Mouse (Mus musculus) hindbrain, embryonic 16.5 days (tissue): ENCODE data around the gene Fdxacb1. TPM values are rescaled to one million over a fixed set of nuclear protein-coding genes. Genes with fewer than 3 reads are reported as not detected.

ENCODE experiments used
- ATAC-seq: fragments of 200-750 bp; cut with Nextera tagmentation; 2 replicates; pipeline ENCODE4 v1.8.0; 2017; ENCODE audit warnings: moderate TSS enrichment, moderate library complexity
- H3K27ac ChIP-seq: fragments of 300-500 bp; sonication (generic); 2 replicates; pipeline ENCODE4 v1.5.1; 2014; ENCODE audit warnings: low read depth, mild to moderate bottlenecking, control low read depth, low read length, moderate library complexity
- H3K27me3 ChIP-seq: fragments of 300-500 bp; sonication (generic); replicated peaks from 2 replicates; pipeline ENCODE4 v1.6.1; 2014; ENCODE audit warnings: low read length; ENCODE audit not compliant: control insufficient read depth, insufficient read depth
- H3K36me3 ChIP-seq: fragments of 300-500 bp; sonication (generic); 2 replicates; pipeline ENCODE4 v1.6.1; 2014; ENCODE audit warnings: mild to moderate bottlenecking, low read length, moderate library complexity, mixed read lengths; ENCODE audit not compliant: control insufficient read depth, insufficient read depth
- H3K4me1 ChIP-seq: fragments of 300-500 bp; sonication (generic); 2 replicates; pipeline ENCODE4 v1.6.1; 2014; ENCODE audit warnings: low read depth, low read length; ENCODE audit not compliant: control insufficient read depth, insufficient read depth
- H3K4me2 ChIP-seq: fragments of 300-500 bp; sonication (generic); 2 replicates; pipeline ENCODE4 v1.6.1; 2014; ENCODE audit warnings: mild to moderate bottlenecking, low read length, control low read depth, moderate library complexity
- H3K4me3 ChIP-seq: fragments of 300-500 bp; sonication (generic); 2 replicates; pipeline ENCODE4 v1.5.1; 2014; ENCODE audit warnings: mild to moderate bottlenecking, low read length, control low read depth, moderate library complexity
- H3K9ac ChIP-seq: fragments of 300-500 bp; sonication (generic); 2 replicates; pipeline ENCODE4 v1.6.1; 2014; ENCODE audit warnings: low read depth, mild to moderate bottlenecking, control low read depth, low read length, moderate library complexity
- H3K9me3 ChIP-seq: fragments of 300-500 bp; sonication (generic); 2 replicates; pipeline ENCODE4 v1.6.1; 2014; ENCODE audit warnings: mild to moderate bottlenecking, low read length, moderate library complexity; ENCODE audit not compliant: control insufficient read depth
- WGBS: fragments of 180-500 bp; shearing (Covaris S2); extraction: QIAGEN DNeasy Blood & Tissue Kit; methylation state at CpG from one replicate; pipeline ENCODE4 v1.1.7; 2014; 5-methylcytosine and 5-hydroxymethylcytosine counted together
- polyA plus RNA-seq: library from polyadenylated mRNA; unstranded; fragments of >200 nt; fragmentation: Nextera tagmentation; extraction: Ambion mirVana; gene quantifications from 2 replicates; pipeline ENCODE4 v1.2.1, GENCODE M21; 2015

Fdxacb1 gene
- polyA plus RNA-seq, 1 experiment from 2014 or later = 11.1 TPM

DNA sequence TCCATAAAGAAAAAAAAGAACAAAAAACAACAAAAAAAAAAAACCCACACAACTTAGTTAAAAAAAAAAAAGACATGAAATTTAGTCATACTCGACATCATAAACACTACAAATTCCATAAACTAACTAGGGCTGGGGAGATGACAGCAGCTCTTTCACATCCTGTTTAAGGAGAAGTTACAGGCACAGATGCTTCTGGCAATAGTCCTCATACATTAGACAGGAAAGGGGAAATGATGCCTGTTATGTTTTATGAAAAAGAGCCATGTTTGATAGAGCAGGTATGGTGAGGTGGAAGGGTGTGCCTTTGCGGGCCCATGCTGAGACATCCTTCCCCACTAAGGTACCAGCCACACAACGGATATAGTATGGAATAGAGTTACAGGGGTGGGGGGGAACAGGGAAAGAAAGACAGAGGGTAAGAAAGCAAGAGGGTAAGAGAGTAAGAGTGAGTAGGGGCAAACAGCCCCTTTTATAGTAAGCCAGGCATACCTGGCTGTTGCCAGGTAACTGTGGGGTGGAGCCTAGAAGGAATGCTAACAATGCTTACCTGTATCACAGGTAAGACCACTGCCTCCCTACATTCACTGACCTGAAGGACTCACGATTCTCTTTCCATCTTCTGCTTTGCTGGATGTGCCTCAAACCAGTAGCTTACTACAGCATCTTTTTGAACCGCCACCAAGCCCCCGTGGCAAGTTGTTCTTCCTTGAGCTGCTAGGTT lies 6.4 kb upstream of the Fdxacb1 start:
- Histone ChIP-seq H3K9ac (no peak overlapping the region), H3K4me2 (no peak overlapping the region), H3K9me3 (no peaks in the 10 kb centered on the region), H3K27ac (no peak overlapping the region), H3K27me3 (no peaks in the 10 kb centered on the region), H3K4me3 (no peak overlapping the region), H3K4me1 (no peaks in the 10 kb centered on the region; the same call in 1 of the 2 replicates), H3K36me3 (no peaks in the 10 kb centered on the region)
- ATAC-seq = no peak
- WGBS = 64% methylated on average over 6 of the region's 6 CpGs

DNA sequence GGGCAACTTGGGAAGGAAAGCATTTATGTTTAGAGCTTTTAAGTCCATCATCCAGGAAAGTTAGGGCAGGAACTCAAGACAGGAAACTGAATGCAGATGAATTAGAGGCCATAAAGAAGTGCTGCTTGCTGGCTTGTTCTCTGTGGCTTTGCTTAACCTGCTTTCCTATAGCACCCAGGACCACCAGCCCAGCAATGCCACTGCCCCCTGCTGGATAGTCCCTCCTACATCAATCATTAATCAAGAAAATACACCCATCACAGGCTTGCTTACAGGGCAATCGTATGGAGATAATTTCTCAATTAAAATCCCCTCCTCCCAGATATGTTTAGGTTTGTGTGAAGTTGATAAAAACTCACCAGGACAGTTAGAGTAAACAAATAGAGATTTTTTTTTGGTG lies 4.7 kb upstream of the Fdxacb1 start:
- no peak for ATAC-seq
- Histone ChIP-seq H3K27me3 (no peaks in the 10 kb centered on the region), H3K4me2 (no peak overlapping the region), H3K27ac (no peak overlapping the region), H3K4me1 (peaks cover 4% of the 10 kb centered on the region), H3K9ac (no peak overlapping the region), H3K36me3 (no peaks in the 10 kb centered on the region), H3K9me3 (no peaks in the 10 kb centered on the region), H3K4me3 (no peak overlapping the region)
- WGBS = 57% methylated on average over 1 of the region's 1 CpGs

DNA sequence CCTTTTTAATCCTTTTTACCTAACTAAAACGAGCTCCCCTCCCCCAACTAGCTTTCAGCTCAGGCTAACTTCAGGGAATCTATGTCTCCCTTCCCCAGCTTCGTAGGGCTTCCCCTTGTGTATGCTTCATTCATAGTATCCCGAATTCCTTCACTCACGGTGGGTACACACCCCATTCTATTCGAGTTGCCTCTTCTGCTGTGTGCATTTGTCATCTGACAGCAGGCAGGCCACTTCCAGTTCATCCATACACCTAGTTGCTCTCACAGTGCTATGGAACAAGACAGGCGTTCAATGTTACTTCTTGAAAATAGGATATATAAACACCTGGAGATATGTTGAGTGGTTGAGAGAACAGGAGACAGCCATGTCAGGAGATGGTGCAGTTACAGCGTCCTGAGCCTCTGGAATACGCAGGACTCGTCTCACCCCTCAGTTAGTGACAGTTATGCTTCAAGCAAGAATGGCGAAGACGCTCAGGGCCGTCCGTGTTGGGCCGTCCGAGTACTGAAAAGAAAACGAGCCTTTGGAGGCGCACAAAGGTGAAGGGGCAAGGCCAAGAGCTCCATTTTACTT lies 417 bp upstream of the Fdxacb1 start:
- peak; percentile 63 for ATAC-seq
- peaks cover 7% of the 10 kb centered on the region for H3K4me1 ChIP-seq
- WGBS = 6% methylated on average over 17 of the region's 17 CpGs
- H3K27me3 ChIP-seq = no peaks in the 10 kb centered on the region
- H3K9me3 ChIP-seq = no peaks in the 10 kb centered on the region
- H3K9ac ChIP-seq = peak overlapping the region; percentile 75
- peak overlapping the region; percentile 88 for H3K4me2 ChIP-seq
- no peaks in the 10 kb centered on the region for H3K36me3 ChIP-seq
- H3K27ac ChIP-seq = peak overlapping the region; percentile 89
- peak overlapping the region; percentile 72 for H3K4me3 ChIP-seq

DNA sequence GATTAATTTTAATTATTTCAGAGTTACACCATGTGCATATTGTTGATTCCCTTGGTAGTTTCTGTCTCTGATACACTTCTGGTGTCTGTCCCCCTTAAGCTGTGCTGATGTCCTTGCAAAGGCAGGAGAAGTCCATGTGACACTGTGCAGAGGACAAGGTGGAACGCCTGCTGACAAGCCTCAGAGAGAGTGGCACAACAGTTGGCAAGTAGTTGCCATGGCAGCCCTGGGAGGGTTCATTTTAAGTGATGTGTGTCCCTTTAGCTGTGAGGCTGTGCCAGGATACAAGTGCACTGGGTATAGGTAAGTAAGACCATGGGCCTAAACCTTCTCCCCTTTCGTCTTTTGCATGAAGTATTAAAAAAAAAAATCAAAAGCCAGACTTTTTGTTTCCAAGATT lies 2.0 kb downstream of the Fdxacb1 start:
- peaks cover 15% of the 10 kb centered on the region for H3K4me1 ChIP-seq
- 69% methylated on average over 2 of the region's 2 CpGs for WGBS
- H3K27me3 ChIP-seq = no peaks in the 10 kb centered on the region
- H3K36me3 ChIP-seq = no peaks in the 10 kb centered on the region
- H3K9ac ChIP-seq = no peak overlapping the region
- H3K9me3 ChIP-seq = no peaks in the 10 kb centered on the region
- no peak overlapping the region for H3K4me2 ChIP-seq
- no peak overlapping the region for H3K27ac ChIP-seq
- no peak overlapping the region for H3K4me3 ChIP-seq
- ATAC-seq = no peak

DNA sequence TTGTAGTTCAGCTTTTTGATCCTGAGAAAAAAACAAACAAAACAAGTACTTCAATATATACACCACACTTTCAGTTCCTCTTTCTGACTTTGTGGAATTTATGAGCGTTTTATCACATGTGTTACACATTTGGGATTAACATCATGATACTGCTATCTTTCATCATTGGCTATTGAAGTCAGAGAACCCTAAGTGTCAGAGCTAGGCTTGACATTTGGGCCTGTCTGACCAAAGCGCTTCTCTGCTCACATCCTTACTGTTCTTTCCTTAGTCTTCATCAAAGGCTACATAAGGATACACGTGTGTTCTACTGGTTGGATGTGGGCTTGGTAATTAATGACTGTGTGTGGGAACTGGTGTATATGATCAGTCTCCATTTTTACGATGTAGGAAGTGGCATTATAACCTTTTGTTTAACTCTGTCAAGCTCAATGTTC lies 6.0 kb downstream of the Fdxacb1 start:
- peak overlapping the region; percentile 95 for H3K4me3 ChIP-seq
- H3K4me2 ChIP-seq = peak overlapping the region; percentile 86
- peaks cover 16% of the 10 kb centered on the region for H3K4me1 ChIP-seq
- H3K36me3 ChIP-seq = no peaks in the 10 kb centered on the region
- no peak overlapping the region; the same call in 1 of the 2 replicates for H3K27ac ChIP-seq
- H3K9me3 ChIP-seq = no peaks in the 10 kb centered on the region
- H3K9ac ChIP-seq = peak overlapping the region; percentile 53
- WGBS = 77% methylated on average over 4 of the region's 4 CpGs
- ATAC-seq = no peak
- no peaks in the 10 kb centered on the region for H3K27me3 ChIP-seq

DNA sequence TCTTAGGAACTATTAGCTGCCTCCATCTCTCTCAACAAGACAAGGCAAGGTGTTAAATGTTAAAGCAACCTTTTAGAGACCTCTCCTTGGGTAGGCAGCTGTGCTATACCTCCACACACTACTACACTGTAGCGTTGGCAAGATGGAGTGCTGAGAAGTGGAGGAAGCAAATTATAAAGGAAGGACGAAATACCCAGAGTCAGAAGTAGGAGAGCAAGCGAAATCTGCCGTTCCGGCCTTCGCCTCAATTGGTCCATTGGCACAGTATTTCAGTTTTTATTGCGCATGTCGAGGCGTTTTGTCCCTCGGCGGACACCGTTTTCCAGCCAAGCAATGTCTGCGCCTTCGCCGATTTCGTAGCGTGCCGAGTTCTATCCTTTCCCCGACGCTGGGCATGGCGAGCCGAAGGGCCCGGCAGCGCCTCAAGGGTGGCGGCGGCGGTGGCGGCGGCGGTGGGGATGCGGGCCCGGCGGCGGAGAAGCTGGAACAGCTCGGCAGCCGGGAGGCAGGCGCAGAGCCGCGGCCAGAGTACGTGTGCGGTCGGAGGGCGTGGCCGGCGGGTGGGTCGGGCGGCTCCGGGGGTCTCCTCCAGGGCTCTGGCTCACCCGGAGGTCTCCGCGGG lies 7.1 kb downstream of the Fdxacb1 start, which contains the start of the genes Alg9 and 1110032A03Rik:
Gene Alg9, plus strand, starts transcription at position 29 of the 622 bp plus-strand sequence.
Gene 1110032A03Rik, minus strand, starts transcription at position 530 of the 622 bp plus-strand sequence.
- no peaks in the 10 kb centered on the region for H3K27me3 ChIP-seq
- WGBS = 1% methylated on average over 50 of the region's 51 CpGs
- H3K36me3 ChIP-seq = peaks cover 4% of the 10 kb centered on the region; the same call in 1 of the 2 replicates
- peaks cover 15% of the 10 kb centered on the region for H3K4me1 ChIP-seq
- peak; percentile 88 for ATAC-seq
- peak within 1 kb of the TSS; percentile 95 for H3K27ac ChIP-seq
- peak within 1 kb of the TSS; percentile 86 for H3K4me2 ChIP-seq
- H3K9ac ChIP-seq = peak within 1 kb of the TSS; percentile 97
- H3K9me3 ChIP-seq = no peaks in the 10 kb centered on the region
- H3K4me3 ChIP-seq = peak within 1 kb of the TSS; percentile 95

DNA sequence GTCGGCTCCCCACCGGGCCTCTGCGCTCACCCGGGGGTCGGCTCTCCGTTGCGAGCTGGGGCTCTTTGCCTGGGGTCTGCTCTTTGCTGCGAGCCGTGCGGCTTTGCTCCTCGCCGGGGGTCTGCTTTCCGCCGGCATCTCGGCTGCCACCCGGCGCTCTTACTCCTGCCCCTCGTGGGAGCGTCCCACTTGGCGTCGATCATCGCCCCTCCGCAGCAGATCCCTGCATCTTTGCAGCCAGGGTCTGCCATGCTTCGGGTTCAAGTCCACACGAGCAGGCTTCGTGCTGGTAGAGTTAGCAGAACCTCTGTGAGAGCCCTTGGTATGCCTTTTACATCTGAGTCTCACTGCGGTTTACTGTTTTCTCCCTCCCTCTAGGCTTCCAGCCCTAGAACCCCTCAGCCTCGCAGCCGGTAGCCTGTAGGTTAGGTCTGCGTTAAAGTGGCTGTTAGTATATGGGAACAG lies 7.7 kb downstream of the Fdxacb1 start:
- no peaks in the 10 kb centered on the region for H3K27me3 ChIP-seq
- peak overlapping the region; percentile 97 for H3K9ac ChIP-seq
- ATAC-seq = peak; percentile 73
- H3K4me3 ChIP-seq = peak overlapping the region; percentile 95
- H3K4me2 ChIP-seq = peak overlapping the region; percentile 86
- H3K4me1 ChIP-seq = peaks cover 15% of the 10 kb centered on the region
- peaks cover 8% of the 10 kb centered on the region; the same call in 1 of the 2 replicates for H3K36me3 ChIP-seq
- H3K27ac ChIP-seq = peak overlapping the region; percentile 95
- under 1% methylated on average over 30 of the region's 30 CpGs for WGBS
- no peaks in the 10 kb centered on the region for H3K9me3 ChIP-seq

DNA sequence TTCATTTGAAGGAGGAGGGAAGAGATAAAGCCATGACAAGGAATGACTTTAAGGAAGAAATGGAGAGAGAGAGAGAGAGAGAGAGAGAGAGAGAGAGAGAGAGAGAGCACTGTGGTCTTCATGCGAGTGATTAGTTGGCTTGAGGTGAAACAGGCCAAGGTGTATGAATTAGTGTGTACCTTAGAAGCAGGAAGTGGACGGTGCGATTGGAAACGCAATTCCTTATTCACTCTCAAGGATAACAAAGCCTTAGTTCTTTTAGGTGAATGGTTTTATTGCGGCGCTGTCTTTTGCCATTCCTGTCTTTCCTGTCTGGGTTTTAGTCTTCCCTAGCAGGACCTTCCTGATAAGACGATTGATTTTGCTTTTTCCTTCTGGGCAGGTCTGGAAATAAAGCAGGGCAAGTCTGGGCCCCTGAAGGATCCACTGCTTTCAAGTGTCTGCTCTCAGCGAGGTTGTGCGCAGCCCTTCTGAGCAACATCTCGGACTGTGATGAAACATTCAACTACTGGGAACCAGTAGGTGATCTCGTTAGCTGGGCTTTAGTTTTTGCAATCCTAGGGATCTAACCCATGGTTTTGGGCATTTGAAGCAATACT lies 8.2 kb downstream of the Fdxacb1 start:
- Histone ChIP-seq H3K27ac (peak overlapping the region; percentile 95), H3K4me1 (peaks cover 15% of the 10 kb centered on the region), H3K4me2 (peak overlapping the region; percentile 86), H3K27me3 (no peaks in the 10 kb centered on the region), H3K9me3 (no peaks in the 10 kb centered on the region), H3K36me3 (peaks cover 11% of the 10 kb centered on the region), H3K4me3 (peak overlapping the region; percentile 95), H3K9ac (peak overlapping the region; percentile 97)
- WGBS = 61% methylated on average over 11 of the region's 11 CpGs
- ATAC-seq = no peak
